Mouse (Mus musculus) lung, adult 2 months (tissue): ENCODE results near the gene Apol7b.

ENCODE experiments used
- CTCF ChIP-seq: fragments of 200-500 bp; IDR thresholded peaks from 2 replicates; pipeline ENCODE4 v1.5.1; 2011; ENCODE audit warnings: mild to moderate bottlenecking, low read length, control low read depth; ENCODE audit not compliant: insufficient read depth
- POLR2A ChIP-seq: fragments of 200-500 bp; IDR thresholded peaks from 2 replicates; pipeline ENCODE4 v1.6.1; 2011; ENCODE audit warnings: low read depth, mild to moderate bottlenecking, control low read depth, low read length, borderline replicate concordance; ENCODE audit errors: extremely low read depth

DNA sequence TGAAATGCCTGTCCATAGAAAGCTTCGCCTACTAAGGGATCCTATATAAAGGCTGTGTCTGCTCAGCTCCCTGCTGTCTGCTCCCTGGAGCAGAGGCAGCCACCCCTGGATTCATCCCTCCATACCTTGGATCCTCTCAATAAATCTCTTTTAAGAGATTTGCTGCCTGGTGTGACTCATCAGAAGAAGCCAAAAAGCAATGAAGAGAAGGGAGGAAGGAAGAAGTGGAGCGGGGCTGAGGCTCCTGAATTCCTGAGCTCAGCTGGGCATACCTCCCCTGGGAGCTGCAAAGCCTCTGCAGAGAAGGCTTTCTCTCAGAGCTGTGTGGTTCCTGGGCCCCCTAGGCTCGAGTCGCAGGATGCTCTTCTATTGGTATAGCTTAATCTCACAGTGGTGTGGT lies 67.4 kb downstream of the Apol7b start:
- TF ChIP-seq CTCF (no peak), POLR2A (no peak)
